In genomic region chr16:38181421-38181820, GRCm38 (mm10) we compare ENCODE assay signal across 18 mouse cellular contexts.
DNase-seq lines count a peak whose midpoint lies in the region; ATAC-seq and TF ChIP-seq lines count a peak whose summit lies in the region.
"Had no signal": no experiment of that assay in that cellular context is flagged by ENCODE, and none has a peak within 500 bp of the region (broad histone marks: within the 10 kb centered on the region; RNA-seq: fewer than 3 reads in every experiment).

No protein-coding gene starts in this region.

- TF ChIP-seq CTCF in hindbrain, postnatal 0 days (IDR thresholded peaks at IDR 0.05; ENCODE audit: low read depth), result no peak

- WGBS in hindbrain, embryonic 14.5 days, result 88% methylated on average over 8 of the region's 8 CpGs
- 80% methylated on average over 8 of the region's 8 CpGs for WGBS in hindbrain, postnatal 0 days
- WGBS in midbrain, embryonic 14.5 days, result 95% methylated on average over 8 of the region's 8 CpGs
- WGBS in midbrain, embryonic 15.5 days, result 88% methylated on average over 8 of the region's 8 CpGs
- WGBS in neural tube, embryonic 15.5 days, result 73% methylated on average over 8 of the region's 8 CpGs
- 62% methylated on average over 8 of the region's 8 CpGs for WGBS in stomach, embryonic 16.5 days

- H3K9me3 ChIP-seq in hindbrain, embryonic 14.5 days (ENCODE audit: control insufficient read depth, low read length), result no peaks in the 10 kb centered on the region
- no peaks in the 10 kb centered on the region for H3K9me3 ChIP-seq in hindbrain, postnatal 0 days (ENCODE audit: low read length)
- H3K9me3 ChIP-seq in midbrain, embryonic 14.5 days (ENCODE audit: control insufficient read depth, low read length), result no peaks in the 10 kb centered on the region
- H3K9me3 ChIP-seq in midbrain, embryonic 15.5 days, result no peaks in the 10 kb centered on the region
- H3K9me3 ChIP-seq in neural tube, embryonic 15.5 days (replicated peaks), result no peaks in the 10 kb centered on the region
- H3K9me3 ChIP-seq in stomach, embryonic 16.5 days (replicated peaks; ENCODE audit: control insufficient read depth, low read length), result no peaks in the 10 kb centered on the region
- H3K9me3 ChIP-seq: embryonic facial prominence, embryonic 12.5 days; forebrain, embryonic 15.5 days; heart, embryonic 13.5 days; hindbrain, embryonic 12.5 days had no signal

- H3K9ac ChIP-seq in hindbrain, embryonic 14.5 days, result no peak overlapping the region
- no peak overlapping the region for H3K9ac ChIP-seq in hindbrain, postnatal 0 days (replicated peaks; ENCODE audit: low read length)
- H3K9ac ChIP-seq in midbrain, embryonic 14.5 days (replicated peaks; ENCODE audit: low read length), result no peak overlapping the region
- no peak overlapping the region for H3K9ac ChIP-seq in midbrain, embryonic 15.5 days
- H3K9ac ChIP-seq in neural tube, embryonic 15.5 days (replicated peaks), result no peak overlapping the region
- no peak overlapping the region for H3K9ac ChIP-seq in stomach, embryonic 16.5 days (ENCODE audit: low read length)
- H3K9ac ChIP-seq: embryonic facial prominence, embryonic 12.5 days; forebrain, embryonic 15.5 days; heart, embryonic 13.5 days; hindbrain, embryonic 12.5 days had no signal

- no peaks in the 10 kb centered on the region for H3K4me1 ChIP-seq in hindbrain, embryonic 14.5 days (replicated peaks; ENCODE audit: control insufficient read depth, insufficient read depth, low read length)
- no peaks in the 10 kb centered on the region for H3K4me1 ChIP-seq in hindbrain, postnatal 0 days (ENCODE audit: insufficient read depth, low read length)
- H3K4me1 ChIP-seq in midbrain, embryonic 14.5 days (ENCODE audit: control insufficient read depth, insufficient read depth, low read length), result peaks cover 3% of the 10 kb centered on the region; the same call in 1 of the 2 replicates
- H3K4me1 ChIP-seq in midbrain, embryonic 15.5 days, result peaks cover 5% of the 10 kb centered on the region
- peaks cover 6% of the 10 kb centered on the region for H3K4me1 ChIP-seq in neural tube, embryonic 15.5 days
- H3K4me1 ChIP-seq in stomach, embryonic 16.5 days (ENCODE audit: control insufficient read depth, insufficient read depth, low read length), result peaks cover 15% of the 10 kb centered on the region; the same call in 1 of the 2 replicates
- H3K4me1 ChIP-seq: forebrain, embryonic 15.5 days; hindbrain, embryonic 12.5 days had no signal

- H3K36me3 ChIP-seq in hindbrain, embryonic 14.5 days (replicated peaks; ENCODE audit: control insufficient read depth, insufficient read depth), result peaks cover 13% of the 10 kb centered on the region
- H3K36me3 ChIP-seq in hindbrain, postnatal 0 days (ENCODE audit: insufficient read depth, low read length), result peaks cover 7% of the 10 kb centered on the region; the same call in 1 of the 2 replicates
- H3K36me3 ChIP-seq in midbrain, embryonic 14.5 days (ENCODE audit: control insufficient read depth, insufficient read depth, low read length), result peaks cover 14% of the 10 kb centered on the region; the same call in 1 of the 2 replicates
- no peaks in the 10 kb centered on the region; the same call in 1 of the 2 replicates for H3K36me3 ChIP-seq in midbrain, embryonic 15.5 days (replicated peaks)
- H3K36me3 ChIP-seq in neural tube, embryonic 15.5 days, result peaks cover 3% of the 10 kb centered on the region
- peaks cover 4% of the 10 kb centered on the region; the same call in 1 of the 2 replicates for H3K36me3 ChIP-seq in stomach, embryonic 16.5 days (ENCODE audit: control insufficient read depth, insufficient read depth, low read length)

- H3K4me2 ChIP-seq in hindbrain, embryonic 14.5 days (replicated peaks), result no peak overlapping the region
- H3K4me2 ChIP-seq in hindbrain, postnatal 0 days (ENCODE audit: low read depth, low read length), result no peak overlapping the region
- H3K4me2 ChIP-seq in midbrain, embryonic 14.5 days (ENCODE audit: low read length), result no peak overlapping the region
- no peak overlapping the region for H3K4me2 ChIP-seq in midbrain, embryonic 15.5 days
- no peak overlapping the region for H3K4me2 ChIP-seq in neural tube, embryonic 15.5 days
- no peak overlapping the region for H3K4me2 ChIP-seq in stomach, embryonic 16.5 days (ENCODE audit: low read depth, low read length)
- H3K4me2 ChIP-seq: embryonic facial prominence, embryonic 12.5 days; forebrain, embryonic 15.5 days; heart, embryonic 13.5 days; hindbrain, embryonic 12.5 days had no signal

- no peak overlapping the region for H3K4me3 ChIP-seq in hindbrain, embryonic 14.5 days (replicated peaks; ENCODE audit: low read length)
- H3K4me3 ChIP-seq in hindbrain, postnatal 0 days (ENCODE audit: low read length), result no peak overlapping the region
- H3K4me3 ChIP-seq in midbrain, embryonic 14.5 days (replicated peaks; ENCODE audit: low read depth, low read length), result no peak overlapping the region
- no peak overlapping the region for H3K4me3 ChIP-seq in midbrain, embryonic 15.5 days
- H3K4me3 ChIP-seq in neural tube, embryonic 15.5 days (replicated peaks), result no peak overlapping the region
- H3K4me3 ChIP-seq in stomach, embryonic 16.5 days (replicated peaks; ENCODE audit: low read length), result no peak overlapping the region
- H3K4me3 ChIP-seq: embryonic facial prominence, embryonic 12.5 days; forebrain, embryonic 15.5 days; heart, embryonic 13.5 days; hindbrain, embryonic 12.5 days had no signal

- DNase-seq in hindbrain, embryonic 14.5 days (ENCODE audit: low spot score), result no peak
- no peak for DNase-seq in hindbrain, postnatal 0 days (ENCODE audit: low spot score)
- no peak for DNase-seq in midbrain, embryonic 14.5 days
- no peak for DNase-seq in left cerebral cortex, adult 18-20 months (ENCODE audit: low spot score in 2 of 2)
- no peak for DNase-seq in testis, postnatal 14 days (ENCODE audit: low spot score)
- DNase-seq: adrenal gland, postnatal 10 days; cerebellum, adult 11-12 months; cerebellum, adult 9-10 months; cerebellum, postnatal 25 days; gastrocnemius, postnatal 14 days; heart, postnatal 36 days had no signal

- H3K27me3 ChIP-seq in hindbrain, embryonic 14.5 days (ENCODE audit: control insufficient read depth, insufficient read depth, low read length), result no peaks in the 10 kb centered on the region
- no peaks in the 10 kb centered on the region for H3K27me3 ChIP-seq in hindbrain, postnatal 0 days (ENCODE audit: insufficient read depth, low read length)
- H3K27me3 ChIP-seq in midbrain, embryonic 14.5 days (ENCODE audit: control insufficient read depth, insufficient read depth, low read length), result no peaks in the 10 kb centered on the region
- no peaks in the 10 kb centered on the region for H3K27me3 ChIP-seq in midbrain, embryonic 15.5 days (replicated peaks)
- H3K27me3 ChIP-seq in neural tube, embryonic 15.5 days (replicated peaks), result no peaks in the 10 kb centered on the region
- no peaks in the 10 kb centered on the region for H3K27me3 ChIP-seq in stomach, embryonic 16.5 days (ENCODE audit: control insufficient read depth, insufficient read depth, low read length)
- H3K27me3 ChIP-seq: embryonic facial prominence, embryonic 12.5 days; forebrain, embryonic 15.5 days; heart, embryonic 13.5 days; hindbrain, embryonic 12.5 days had no signal

- ATAC-seq in hindbrain, embryonic 14.5 days (ENCODE audit: low FRiP score), result 0 out of 2 replicates have a peak, but pooled peaks have one; percentile 7
- no peak for ATAC-seq in hindbrain, postnatal 0 days
- ATAC-seq in midbrain, embryonic 14.5 days (ENCODE audit: low FRiP score, low TSS enrichment), result no peak
- no peak for ATAC-seq in midbrain, embryonic 15.5 days (replicated peaks)
- peak; percentile 26; the same call in 1 of the 2 replicates for ATAC-seq in neural tube, embryonic 15.5 days (ENCODE audit: low FRiP score)
- no peak for ATAC-seq in stomach, embryonic 16.5 days (ENCODE audit: insufficient read depth, low FRiP score)
- ATAC-seq: forebrain, embryonic 15.5 days had no signal

- no peak overlapping the region for H3K27ac ChIP-seq in hindbrain, embryonic 14.5 days
- no peak overlapping the region for H3K27ac ChIP-seq in hindbrain, postnatal 0 days
- H3K27ac ChIP-seq in midbrain, embryonic 14.5 days (replicated peaks; ENCODE audit: low read depth, low read length), result 0 out of 2 replicates have a peak overlapping the region, but pooled peaks have one; percentile 32
- no peak overlapping the region for H3K27ac ChIP-seq in midbrain, embryonic 15.5 days
- H3K27ac ChIP-seq in neural tube, embryonic 15.5 days (replicated peaks), result no peak overlapping the region
- peak overlapping the region; percentile 51 for H3K27ac ChIP-seq in stomach, embryonic 16.5 days (ENCODE audit: low read length)
- H3K27ac ChIP-seq: embryonic facial prominence, embryonic 12.5 days; forebrain, embryonic 15.5 days; hindbrain, embryonic 12.5 days had no signal

Comparison
In these comparisons a context has a peak if more than half of its experiments do, and no peak if none do; other contexts are left out.
1. ATAC-seq: peak in hindbrain, embryonic 14.5 days (single experiment) and neural tube, embryonic 15.5 days (single experiment); none in hindbrain, postnatal 0 days (single experiment), midbrain, embryonic 14.5 days (single experiment), midbrain, embryonic 15.5 days (single experiment) and stomach, embryonic 16.5 days (single experiment).
2. H3K27ac ChIP-seq: peak in midbrain, embryonic 14.5 days (single experiment) and stomach, embryonic 16.5 days (single experiment); none in hindbrain, embryonic 14.5 days (single experiment), hindbrain, postnatal 0 days (single experiment), midbrain, embryonic 15.5 days (single experiment) and neural tube, embryonic 15.5 days (single experiment).